Mouse (Mus musculus) monocyte, adult 5-6 weeks (primary cell): ENCODE measurements around the gene Atat1. TPM values are rescaled to one million over a fixed set of nuclear protein-coding genes. Genes with fewer than 3 reads are reported as not detected.

Experiments
- ATAC-seq: fragments of 153-309, 156-312 bp; replicated peaks from 2 replicates; pipeline ENCODE4 v1.8.0; 2017; ENCODE audit warnings: mild to moderate bottlenecking; ENCODE audit not compliant: low TSS enrichment, insufficient number of reproducible peaks, severe bottlenecking, poor library complexity, low FRiP score
- total RNA-seq: library from RNA; stranded (forward); fragments of 200-1000, 200-491, 200-594 nt; gene quantifications from 3 replicates; pipeline ENCODE4 v1.2.3, GENCODE M21; 2017

Atat1 gene
- total RNA-seq, 1 experiment from 2014 or later, result 18.7 TPM

- ATAC-seq, result no peak
These were observed 22.1 kb downstream of the Atat1 start for GRCm38 (mm10) chr17:35887725-35888124.

- no peak for ATAC-seq
These were observed 26.1 kb downstream of the Atat1 start for GRCm38 (mm10) chr17:35883777-35884176.

DNA sequence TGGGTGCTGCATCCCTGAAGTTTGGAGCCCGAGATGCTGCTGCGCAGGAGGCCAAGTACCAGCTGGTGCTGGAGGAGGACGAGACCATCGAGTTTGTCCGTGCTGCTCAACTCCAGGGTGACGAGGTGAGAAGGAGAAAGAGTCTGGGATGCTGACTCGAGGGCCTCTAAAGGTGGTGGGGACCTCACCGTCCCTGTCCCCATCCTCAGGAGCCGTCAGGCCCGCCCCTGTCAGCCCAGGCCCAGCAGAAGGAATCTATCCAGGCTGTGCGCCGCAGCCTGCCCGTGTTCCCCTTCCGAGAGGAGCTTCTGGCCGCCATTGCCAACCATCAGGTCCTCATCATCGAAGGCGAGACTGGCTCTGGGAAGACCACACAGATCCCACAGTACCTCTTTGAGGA, 27.0 kb downstream of the Atat1 start:
- ATAC-seq, result no peak

GRCm38 (mm10) chr17:35879245-35880057, 30.4 kb downstream of the Atat1 start, which contains the start of gene Dhx16:
Gene Dhx16 (plus strand): TSS chr17:35879819.
- peak; percentile 97 for ATAC-seq

DNA sequence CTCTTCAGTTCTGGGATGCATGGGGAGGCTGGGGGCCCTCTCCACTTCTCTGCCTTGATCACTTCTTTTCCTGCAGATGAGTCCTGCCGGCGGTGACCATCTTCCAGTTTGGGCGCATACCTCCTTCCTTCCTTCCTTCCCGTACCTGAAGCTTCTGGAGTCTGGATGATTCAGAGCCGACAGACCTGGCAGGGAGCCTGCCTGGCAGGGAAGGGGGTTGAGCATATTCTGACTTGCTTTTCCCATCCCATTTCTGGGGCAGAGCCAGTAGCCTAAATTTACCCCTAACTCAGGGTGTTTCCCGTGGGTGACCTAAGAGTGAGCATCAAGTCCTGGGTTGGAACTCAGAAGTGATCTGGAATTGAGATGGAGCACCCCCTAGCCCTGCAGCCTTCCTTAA, 35.2 kb downstream of the Atat1 start:
- ATAC-seq, result no peak

GRCm38 (mm10) chr17:35873774-35874519, 35.9 kb downstream of the Atat1 start:
- ATAC-seq, result peak; percentile 63

- ATAC-seq, result no peak
These were observed 38.8 kb downstream of the Atat1 start for GRCm38 (mm10) chr17:35870884-35871696.

DNA sequence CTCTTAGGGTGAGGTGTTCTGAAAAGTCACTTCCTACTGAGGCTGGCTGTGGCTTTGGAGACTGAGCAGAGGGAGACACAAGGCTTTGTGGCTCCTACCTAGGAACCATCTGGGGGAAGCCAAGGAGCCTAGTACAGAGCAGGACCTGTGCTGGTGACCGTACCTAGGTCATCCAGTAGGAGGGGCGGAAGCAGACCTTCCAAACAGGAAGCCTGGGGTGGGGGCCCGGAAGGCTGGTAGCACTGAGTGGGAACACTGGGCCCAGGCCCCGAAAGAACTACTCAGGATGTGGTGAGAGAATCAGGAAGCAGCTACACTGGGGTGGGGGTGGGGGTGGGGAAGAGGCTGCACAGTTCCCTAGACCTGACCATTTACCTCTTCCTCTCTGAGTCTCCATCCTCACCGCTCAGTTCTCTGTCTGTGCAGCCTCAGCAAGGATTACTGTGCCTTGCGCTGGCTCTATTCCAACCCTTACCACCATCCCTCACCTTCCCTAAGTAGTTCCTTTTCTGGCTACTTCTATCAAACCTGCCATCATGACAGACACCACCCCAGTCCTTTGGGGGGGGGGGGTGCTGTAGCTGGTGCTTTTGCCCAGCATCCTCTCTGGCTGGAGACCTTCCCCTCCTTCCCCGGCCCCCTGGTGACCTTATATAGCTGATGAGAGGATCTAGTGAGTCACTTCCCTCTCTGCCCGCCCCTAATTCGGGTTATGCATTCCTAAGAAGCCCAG, 39.6 kb downstream of the Atat1 start:
- ATAC-seq, result peak; percentile 56

GRCm38 (mm10) chr17:35869346-35870067, 40.4 kb downstream of the Atat1 start:
- ATAC-seq, result peak; percentile 0; the same call in 1 of the 2 replicates

DNA sequence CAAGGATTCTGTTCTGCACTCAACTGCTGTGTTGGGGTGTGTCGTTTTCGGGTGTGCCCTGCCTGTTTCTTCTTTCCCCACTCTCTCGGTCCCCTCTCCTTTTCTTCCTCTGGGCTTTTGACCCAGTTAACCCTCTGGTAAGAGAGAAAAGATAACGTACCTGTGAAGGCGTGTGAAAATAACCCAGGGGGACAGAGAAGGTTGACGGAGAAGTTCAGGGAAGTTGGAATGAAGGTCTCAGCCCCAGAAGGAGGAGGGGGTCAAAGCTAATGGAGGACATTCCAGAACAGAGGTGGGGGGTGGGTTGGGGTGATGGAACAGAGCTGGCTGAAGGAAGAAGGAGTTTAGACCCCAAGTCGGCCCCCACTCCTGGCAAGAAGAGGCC, 40.9 kb downstream of the Atat1 start:
- ATAC-seq, result no peak

DNA sequence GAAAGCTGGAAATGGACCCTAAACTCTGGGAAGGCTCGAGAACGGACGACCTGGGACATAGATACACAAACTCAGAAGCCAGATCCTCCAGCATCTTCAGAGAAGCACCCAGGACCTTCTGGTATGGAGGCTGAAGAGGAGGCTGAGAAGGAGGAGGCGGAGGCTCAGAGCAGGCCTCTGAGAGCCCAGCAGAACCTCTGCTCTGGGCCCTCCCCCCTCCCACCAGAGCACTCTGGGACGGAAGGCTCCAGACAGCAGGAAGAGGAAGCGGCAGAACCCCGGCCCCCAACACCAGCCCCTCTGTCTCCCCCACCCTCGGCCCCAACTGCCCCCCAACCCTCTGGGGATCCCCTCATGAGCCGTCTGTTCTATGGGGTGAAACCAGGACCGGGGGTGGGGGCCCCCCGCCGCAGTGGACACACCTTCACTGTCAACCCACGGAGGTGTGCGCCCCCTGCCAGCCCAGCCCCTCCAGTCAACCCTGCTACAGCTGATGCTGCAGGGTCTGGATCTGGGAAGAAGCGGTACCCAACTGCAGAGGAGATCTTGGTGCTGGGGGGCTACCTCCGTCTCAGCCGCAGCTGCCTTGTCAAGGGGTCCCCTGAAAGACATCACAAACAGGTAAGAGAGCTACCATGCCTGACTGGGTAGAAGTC, 41.6 kb downstream of the Atat1 start:
- no peak for ATAC-seq

DNA sequence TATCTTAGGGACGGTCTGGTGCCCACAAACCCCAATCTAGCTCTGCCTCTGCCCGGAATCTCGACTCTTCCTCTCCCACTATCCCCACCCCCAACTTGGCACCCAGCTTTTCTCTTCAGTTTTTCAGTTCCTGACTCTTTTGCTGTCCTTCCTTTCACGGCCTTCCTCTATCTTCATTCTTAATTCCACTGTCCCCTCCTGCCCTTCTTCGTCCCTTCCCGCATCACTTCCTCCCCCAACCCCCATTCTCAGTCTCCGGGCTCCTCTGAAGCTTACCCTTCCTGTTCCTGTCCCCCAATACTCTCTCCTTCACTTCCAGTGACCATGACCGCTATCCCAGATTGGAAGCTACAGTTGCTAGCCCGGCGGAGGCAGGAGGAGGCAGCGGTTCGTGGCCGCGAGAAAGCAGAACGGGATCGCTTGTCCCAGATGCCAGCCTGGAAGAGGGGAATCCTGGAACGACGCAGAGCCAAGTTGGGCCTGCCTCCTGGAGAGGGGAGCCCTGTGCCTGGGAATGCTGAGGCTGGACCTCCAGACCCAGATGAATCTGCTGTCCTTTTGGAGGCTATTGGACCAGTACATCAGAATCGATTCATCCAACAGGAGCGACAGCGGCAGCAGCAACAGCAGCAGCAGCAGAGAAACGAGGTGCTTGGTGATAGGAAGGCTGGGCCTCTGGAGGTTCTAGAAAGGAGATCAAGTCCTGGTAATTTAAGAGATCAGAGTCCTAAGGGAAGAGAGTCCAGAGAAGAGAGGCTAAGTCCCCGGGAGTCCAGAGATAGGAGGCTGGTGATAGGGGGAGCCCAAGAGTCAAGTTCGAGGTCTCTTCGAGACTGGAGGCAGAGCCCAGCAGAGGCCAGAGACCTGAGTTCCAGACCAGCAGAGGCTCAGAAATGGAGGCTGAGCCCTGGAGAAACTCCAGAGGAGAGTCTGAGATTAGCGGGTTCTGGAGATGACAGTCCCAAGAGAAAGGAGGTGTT, 42.7 kb downstream of the Atat1 start:
- no peak for ATAC-seq

DNA sequence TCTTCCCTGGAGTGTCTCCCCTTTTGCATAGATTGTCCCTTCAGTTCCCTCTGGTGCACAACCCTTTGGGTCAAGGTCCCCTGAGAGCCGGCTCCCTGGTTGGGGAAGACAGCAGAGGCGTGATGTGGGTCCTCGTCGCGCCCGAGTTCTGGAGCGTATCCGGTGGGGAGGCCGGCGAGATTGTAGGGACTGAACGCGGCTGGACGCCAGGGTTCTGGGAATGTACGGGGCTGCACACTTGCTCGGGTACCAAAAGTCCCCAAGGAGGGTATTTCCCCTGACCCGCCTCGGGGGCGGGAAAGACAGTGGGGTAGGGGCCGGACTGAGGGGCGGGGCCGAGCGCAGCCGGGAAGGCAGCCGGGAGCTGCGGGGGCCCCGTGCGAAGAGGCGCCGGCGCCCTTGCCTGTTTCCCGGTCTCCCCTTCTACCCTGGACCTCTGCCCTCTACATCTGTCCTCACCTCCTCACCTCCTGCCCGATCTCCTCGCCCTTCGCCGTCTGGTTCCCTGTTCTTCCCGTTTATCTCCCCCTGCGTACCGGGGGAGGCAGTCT, 43.5 kb downstream of the Atat1 start:
- ATAC-seq, result no peak

- no peak for ATAC-seq
These were observed 44.2 kb downstream of the Atat1 start, which contains the start of gene Ppp1r18 for GRCm38 (mm10) chr17:35865481-35866280. Gene Ppp1r18 (plus strand): TSS chr17:35865593.

GRCm38 (mm10) chr17:35864832-35865353, 45.0 kb downstream of the Atat1 start:
- no peak for ATAC-seq
